Mouse (Mus musculus) erythroblast, adult 5-6 weeks (primary cell): Measurements from ENCODE around the gene Bmf. TPM values are rescaled to one million over a fixed set of nuclear protein-coding genes. Genes with fewer than 3 reads are reported as not detected.

Source experiments
- ATAC-seq: replicated peaks from 2 replicates; pipeline ENCODE4 v1.8.0; 2016; ENCODE audit warnings: moderate number of reproducible peaks, mild to moderate bottlenecking, moderate TSS enrichment, inconsistent platforms; ENCODE audit not compliant: poor library complexity, low FRiP score, severe bottlenecking
- total RNA-seq, 2 experiments: library from RNA; stranded (forward) in 1 of 2; stranded (reverse) in 1 of 2; fragments of 150-400 nt in 1 of 2; fragments of 200-764, 138-1000 nt in 1 of 2; gene quantifications; 2 replicates each; pipeline versions ENCODE4 v1.2.3 to v1.2.4; 2015 to 2017; ENCODE audit warnings: low replicate concordance in 2 of 2

The Bmf gene
- total RNA-seq, 2 experiments from 2014 or later, result 1.4 to 12.7 TPM

GRCm38 (mm10) chr2:118522265-118522664 is 27.2 kb downstream of the Bmf start:
- ATAC-seq, result no peak

- no peak for ATAC-seq
Observed at GRCm38 (mm10) chr2:118520042-118520933, 29.2 kb downstream of the Bmf start.

DNA sequence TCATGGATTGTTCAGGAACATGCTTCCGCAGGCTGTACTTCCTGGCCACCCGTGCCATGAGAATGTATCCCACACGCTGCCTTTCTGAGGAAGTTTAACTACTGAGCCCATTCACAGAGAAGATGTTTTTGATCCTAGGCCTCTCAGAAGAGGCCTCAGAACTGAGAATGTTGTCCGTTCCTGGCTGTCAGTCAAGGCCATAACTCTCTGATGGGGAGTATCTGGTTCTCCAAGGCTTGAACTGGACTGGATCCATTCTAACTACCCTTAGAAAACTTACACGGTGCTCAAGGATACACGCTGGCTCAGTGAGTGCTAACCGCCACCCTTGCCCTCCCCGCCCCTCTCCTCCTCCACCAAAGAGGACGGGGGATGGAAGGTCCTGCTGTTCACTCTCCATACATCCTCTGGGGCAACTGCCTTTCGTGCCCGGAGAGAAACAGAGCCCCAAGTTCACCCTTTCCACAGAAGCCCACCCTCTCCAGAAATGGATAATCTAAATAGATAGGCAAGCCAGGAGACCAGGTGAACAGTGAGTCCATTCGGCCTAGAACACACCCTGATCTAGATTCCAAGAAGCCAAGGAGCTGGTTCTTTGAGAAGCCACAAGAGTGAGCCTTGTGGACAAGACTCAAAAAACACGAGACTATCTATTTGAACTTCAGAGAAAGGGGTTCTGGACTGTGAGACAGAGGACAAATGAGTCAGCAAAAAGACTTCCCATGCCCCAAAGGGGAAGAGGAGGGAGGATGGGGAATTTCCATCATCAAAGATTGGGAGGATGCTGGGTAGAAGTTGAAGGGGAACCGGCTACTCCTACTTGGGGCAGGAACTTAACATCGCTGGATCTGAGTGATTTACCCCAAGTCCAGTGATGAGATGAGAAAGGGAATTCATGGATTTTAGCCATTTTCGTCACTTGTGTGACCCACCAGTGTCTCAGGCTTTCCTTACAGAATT is 36.8 kb downstream of the Bmf start:
- ATAC-seq, result no peak

DNA sequence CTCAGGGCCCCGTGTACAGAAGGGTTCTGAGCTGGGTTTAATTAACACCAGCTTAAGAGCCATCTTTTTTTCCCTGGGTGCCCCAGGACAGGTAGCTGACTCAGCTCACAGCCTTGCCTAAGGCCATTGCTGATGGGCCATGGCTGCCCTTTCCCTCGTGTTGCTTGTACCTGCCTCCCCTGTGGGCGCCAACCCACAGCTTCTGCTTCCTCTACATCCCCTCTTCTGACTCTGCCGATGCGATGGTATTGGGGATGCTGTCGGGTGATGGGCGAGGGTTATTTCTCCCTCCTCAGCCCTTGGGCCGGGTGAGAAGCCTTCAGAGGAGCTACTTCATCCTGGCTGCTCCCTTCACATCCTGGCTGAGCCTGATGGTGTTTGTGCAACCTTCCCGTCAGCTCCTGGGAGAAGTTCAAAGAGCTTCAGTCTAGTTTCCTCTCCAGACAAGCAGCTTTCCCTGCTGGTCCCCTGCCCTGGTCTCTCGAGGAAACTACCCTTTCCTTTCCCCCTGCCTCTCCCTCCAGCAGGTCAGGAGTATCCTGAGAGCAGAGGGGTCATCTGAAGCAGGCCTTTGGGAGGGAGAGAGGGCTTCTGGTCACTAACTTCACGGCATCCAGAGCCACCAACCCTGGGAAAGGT is 37.6 kb downstream of the Bmf start:
- no peak for ATAC-seq

DNA sequence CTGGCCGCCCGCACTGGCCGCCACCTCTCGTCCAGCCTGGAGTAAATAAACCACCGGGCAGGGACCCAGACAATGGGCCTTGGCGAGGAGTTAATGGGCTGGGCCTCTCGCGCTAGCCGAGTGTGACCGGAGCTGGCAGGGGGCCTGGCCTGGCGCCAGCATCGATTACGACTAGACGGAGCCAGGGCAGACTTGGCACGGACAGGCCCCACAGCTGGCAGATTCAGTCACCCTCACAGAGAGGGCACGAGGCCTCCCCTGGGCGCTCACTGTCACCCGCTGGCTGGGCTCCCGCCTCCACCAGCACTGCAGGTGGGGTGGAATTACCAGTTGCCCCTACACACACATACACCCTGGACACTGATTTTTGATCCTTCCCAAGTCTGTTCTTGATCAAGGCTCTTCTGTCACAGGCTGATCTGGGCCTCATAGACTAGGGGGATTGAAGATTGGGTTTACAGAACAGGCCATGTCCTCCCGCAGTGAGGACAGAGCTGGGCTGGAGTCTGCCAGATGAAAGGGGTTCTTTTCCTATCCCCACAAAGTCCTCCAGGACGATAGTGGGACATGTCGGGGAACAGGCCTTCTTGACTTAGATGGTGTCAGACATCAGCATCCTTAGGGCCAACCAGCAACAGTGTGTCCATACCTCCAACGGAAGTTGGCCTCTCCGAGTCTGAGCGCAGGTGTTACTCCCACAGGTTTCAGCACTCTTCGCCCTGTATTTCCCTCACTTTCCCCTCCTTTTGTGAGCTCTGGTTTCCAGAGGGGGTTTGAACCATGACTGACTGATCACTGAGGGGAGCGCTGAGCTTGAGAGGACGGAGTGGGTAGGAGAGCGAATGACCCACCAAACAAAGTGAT is 38.8 kb downstream of the Bmf start:
- no peak for ATAC-seq

DNA sequence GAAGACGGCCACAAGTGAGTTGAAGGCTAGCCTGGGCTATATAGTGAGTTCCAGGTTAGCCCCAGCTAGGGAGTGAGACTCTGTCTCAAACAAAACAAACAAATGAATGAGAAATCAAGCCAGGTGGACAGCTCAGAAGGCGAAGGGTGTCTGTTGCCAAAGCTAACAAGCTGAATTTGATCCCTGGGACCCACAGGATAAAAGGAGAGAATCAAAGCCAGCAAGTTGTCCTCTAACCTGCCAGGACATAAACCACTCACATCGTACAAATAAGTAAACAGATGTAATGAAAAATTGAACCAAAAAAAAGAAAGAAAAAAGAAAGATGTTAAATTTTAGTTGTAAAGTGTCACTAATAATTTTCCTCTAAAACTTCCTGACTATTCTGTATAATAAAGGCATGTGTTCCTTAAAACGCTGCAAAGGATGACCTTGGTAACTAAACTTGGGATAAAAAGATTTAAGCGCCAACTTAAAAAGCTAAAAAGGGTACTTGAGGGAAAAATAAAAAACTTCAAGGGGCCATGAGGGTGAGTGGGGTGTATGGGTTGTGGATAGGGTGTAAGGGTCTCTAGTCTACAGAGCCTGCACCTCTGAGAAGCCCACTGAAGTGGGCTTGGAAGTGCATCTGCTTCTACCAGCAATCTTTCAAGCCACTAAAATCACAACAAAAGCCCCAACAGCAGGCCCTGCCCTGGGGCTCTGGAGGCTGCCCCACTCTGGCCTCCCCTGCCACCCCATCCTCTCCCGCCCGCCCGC is 39.6 kb downstream of the Bmf start:
- no peak for ATAC-seq

- ATAC-seq, result no peak
Observed at GRCm38 (mm10) chr2:118507126-118507525, 42.4 kb downstream of the Bmf start.

DNA sequence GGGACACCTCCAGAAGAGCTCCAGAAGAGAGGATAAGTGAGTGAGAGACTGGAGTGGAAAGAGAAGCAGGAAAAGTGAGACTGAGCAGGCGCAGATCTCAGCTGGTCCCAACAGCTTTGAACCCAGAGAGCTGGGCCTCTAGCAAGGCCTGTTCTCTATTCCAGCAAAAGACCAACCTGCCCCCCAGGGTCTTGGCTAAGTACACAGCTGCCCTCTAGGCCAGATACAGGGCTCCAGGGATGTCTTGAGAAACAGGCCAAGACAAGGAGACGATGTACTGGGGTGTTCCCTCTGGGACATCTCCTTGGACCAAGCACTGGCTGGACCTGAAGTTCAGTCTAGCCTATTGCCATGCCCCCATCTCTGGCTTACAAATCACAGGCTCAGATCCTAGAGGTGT is 49.3 kb downstream of the Bmf start:
- ATAC-seq, result no peak

DNA sequence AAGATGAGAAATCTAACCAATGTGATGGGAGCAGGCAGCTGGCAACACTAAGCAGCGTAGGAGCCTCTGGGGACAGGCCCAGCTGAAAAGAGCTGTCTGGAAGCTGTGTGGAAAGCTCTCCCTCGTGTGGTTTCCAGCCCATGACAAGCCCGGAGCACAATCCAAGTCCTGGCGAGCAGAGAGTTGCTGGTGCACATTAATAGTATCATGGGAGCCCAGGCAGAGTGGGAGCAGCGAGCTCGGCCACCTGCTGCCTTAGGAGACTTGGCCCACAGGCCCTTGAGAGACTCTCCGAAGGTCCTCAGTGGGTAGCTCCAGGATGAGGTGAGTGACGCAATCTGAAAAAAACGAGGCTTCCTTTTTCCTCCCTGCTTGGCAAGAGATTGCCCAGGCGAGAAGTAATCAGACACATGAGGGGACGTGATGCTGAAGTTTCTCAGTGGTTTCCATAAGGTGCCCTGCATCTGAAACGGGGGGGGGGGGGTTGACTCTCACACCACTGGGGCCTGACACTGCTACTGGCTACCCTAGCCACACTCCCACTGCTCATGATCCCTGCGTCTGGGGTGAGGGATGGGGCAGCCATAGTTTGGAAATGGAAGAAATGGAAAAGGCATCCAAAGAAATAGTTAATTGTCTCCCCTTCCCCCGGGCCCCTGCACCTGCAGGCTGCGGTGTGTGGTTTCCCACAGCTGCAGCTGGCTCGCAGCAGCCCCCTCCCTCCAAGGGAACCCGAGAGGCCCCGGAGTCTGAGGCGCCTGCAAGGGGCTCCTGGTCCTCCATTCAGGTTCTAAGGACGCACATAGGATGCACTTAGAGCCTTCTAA is 50.1 kb downstream of the Bmf start:
- no peak for ATAC-seq

GRCm38 (mm10) chr2:118498476-118498875 is 51.0 kb downstream of the Bmf start:
- ATAC-seq, result no peak

- no peak for ATAC-seq
Observed at GRCm38 (mm10) chr2:118497890-118498289, 51.6 kb downstream of the Bmf start.

- ATAC-seq, result no peak
Observed at GRCm38 (mm10) chr2:118495024-118495423, 54.5 kb downstream of the Bmf start.

- ATAC-seq, result no peak
Observed at GRCm38 (mm10) chr2:118491741-118492395, 57.6 kb downstream of the Bmf start.

- no peak for ATAC-seq
Observed at GRCm38 (mm10) chr2:118491281-118491731, 58.2 kb downstream of the Bmf start.

DNA sequence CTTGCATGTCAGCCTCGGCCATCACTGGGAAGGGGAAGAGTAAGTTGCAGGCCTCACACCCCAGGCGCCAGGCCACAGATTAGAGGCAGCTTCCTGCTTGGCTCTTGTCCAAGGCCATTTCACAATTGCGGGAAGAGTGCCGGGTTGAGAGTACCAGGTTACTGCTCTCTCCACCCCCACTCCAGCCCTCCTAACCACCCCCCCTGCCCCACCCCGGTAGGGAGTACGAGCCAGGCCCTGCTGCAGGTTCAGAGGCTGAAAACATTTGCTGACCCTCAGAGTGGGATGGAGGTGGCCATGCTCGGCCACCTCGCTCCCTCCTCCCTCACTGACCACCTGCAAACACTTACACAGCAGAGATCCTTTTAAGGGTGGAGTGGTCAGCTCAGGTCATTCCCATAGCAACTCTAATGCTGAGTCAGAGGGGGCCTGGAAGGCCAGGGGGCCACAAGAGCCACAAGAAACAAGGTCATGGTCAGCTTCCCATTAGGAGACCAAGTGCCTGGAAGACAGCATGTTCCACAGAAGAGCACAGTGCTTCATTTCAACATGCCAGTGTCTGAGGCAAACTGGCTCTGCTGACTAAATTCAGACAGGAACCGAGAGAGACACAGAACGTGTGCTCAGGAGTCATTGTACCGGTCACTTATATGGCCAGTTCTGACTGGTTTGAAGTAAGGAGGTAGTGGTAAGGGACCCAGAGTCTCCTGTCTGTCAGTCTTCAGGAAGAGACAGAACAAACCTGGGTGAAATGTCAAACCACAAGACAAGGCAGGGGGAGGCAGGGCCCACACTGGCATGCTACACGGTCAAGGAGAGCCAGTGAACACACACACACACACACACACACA is 59.0 kb downstream of the Bmf start:
- ATAC-seq, result no peak

DNA sequence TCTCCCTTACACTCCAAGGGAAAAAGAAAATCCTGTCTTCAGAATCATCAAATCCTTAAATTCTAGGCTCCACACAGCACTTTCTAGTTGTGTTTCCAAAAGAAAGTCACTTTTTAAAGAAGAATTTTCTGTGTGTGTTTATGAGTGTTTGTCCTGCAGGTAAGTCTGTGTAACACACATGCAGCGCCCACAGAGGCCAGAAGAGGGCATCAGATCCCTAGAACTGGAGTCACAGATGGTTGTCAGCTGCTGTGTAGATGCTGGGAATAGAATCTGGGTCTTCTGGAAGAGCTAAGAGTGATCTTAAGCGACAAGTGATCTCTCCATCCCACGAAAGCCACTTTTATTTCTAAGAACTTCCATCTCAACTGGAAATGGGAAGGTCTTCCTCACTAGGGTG is 61.7 kb downstream of the Bmf start:
- 0 out of 2 replicates have a peak, but pooled peaks have one; percentile 48 for ATAC-seq
